Mouse (Mus musculus) heart, postnatal 10 days (tissue): Measurements from ENCODE around the gene Egfl6. TPM values are rescaled to one million over a fixed set of nuclear protein-coding genes. Genes with fewer than 3 reads are reported as not detected.

Source experiments
- DNase-seq, 2 experiments: peaks; one replicate each; pipeline ENCODE4 v3.0.0; 2021
- intact Hi-C: fragments of 180-260 bp; cut with DNase I; formaldehyde crosslinking; loops from one replicate; pipeline ENCODE4 v1.15.1; 2025
- total RNA-seq, 2 experiments: library from RNA; stranded (reverse); gene quantifications; 2 replicates each; pipeline ENCODE4 v1.2.3; 2021

Gene Egfl6
- total RNA-seq, result under 1 TPM; 0.79 to 0.82 TPM

- intact Hi-C loops, result no loop called here
- DNase-seq, result peak in 1 of 2 experiments; percentile 1
These were observed at the start of gene Egfl6 for GRCm38 (mm10) chrX:166584947-166585824. Gene Egfl6, minus strand, starts transcription at chrX:166585720.

GRCm38 (mm10) chrX:166626866-166627570, 41.5 kb upstream of the Egfl6 start:
- peak; percentile 6 for DNase-seq
- intact Hi-C loops, result no loop called here

GRCm38 (mm10) chrX:166626174-166626573, 40.7 kb upstream of the Egfl6 start:
- no peak for DNase-seq
- intact Hi-C loops, result no loop called here

GRCm38 (mm10) chrX:166623176-166623575, 37.7 kb upstream of the Egfl6 start:
- intact Hi-C loops, result no loop called here
- DNase-seq, result no peak

GRCm38 (mm10) chrX:166621560-166622301, 36.2 kb upstream of the Egfl6 start:
- no peak for DNase-seq
- intact Hi-C loops, result no loop called here

- DNase-seq, result no peak
- intact Hi-C loops, result no loop called here
These were observed 35.4 kb upstream of the Egfl6 start for GRCm38 (mm10) chrX:166620900-166621299.

- intact Hi-C loops, result no loop called here
- no peak for DNase-seq
These were observed 33.6 kb upstream of the Egfl6 start for GRCm38 (mm10) chrX:166619084-166619483.

GRCm38 (mm10) chrX:166615191-166615590, 29.7 kb upstream of the Egfl6 start:
- no peak for DNase-seq
- intact Hi-C loops, result no loop called here

GRCm38 (mm10) chrX:166576111-166576510, 9.4 kb downstream of the Egfl6 start:
- DNase-seq, result no peak
- intact Hi-C loops, result no loop called here

GRCm38 (mm10) chrX:166565983-166566382, 19.5 kb downstream of the Egfl6 start:
- DNase-seq, result no peak
- intact Hi-C loops, result no loop called here

- intact Hi-C loops, result no loop called here
- DNase-seq, result no peak
These were observed 20.1 kb downstream of the Egfl6 start for GRCm38 (mm10) chrX:166565401-166565800.

- intact Hi-C loops, result no loop called here
- no peak for DNase-seq
These were observed 20.6 kb downstream of the Egfl6 start for GRCm38 (mm10) chrX:166564900-166565299.

- intact Hi-C loops, result no loop called here
- no peak for DNase-seq
These were observed 26.2 kb downstream of the Egfl6 start for GRCm38 (mm10) chrX:166559333-166559732.

- DNase-seq, result no peak
- intact Hi-C loops, result no loop called here
These were observed 33.2 kb downstream of the Egfl6 start for GRCm38 (mm10) chrX:166552355-166552754.

- DNase-seq, result no peak
- intact Hi-C loops, result no loop called here
These were observed 39.0 kb downstream of the Egfl6 start for GRCm38 (mm10) chrX:166546495-166546894.

- no peak for DNase-seq
- intact Hi-C loops, result no loop called here
These were observed 50.4 kb downstream of the Egfl6 start for GRCm38 (mm10) chrX:166535138-166535537.

GRCm38 (mm10) chrX:166533432-166533831, 52.1 kb downstream of the Egfl6 start:
- intact Hi-C loops, result no loop called here
- no peak for DNase-seq

- DNase-seq, result no peak
- intact Hi-C loops, result no loop called here
These were observed 53.8 kb downstream of the Egfl6 start for GRCm38 (mm10) chrX:166531671-166532070.

- no peak for DNase-seq
- intact Hi-C loops, result no loop called here
These were observed 57.4 kb downstream of the Egfl6 start for GRCm38 (mm10) chrX:166528126-166528525.

- no peak for DNase-seq
- intact Hi-C loops, result no loop called here
These were observed 59.7 kb downstream of the Egfl6 start for GRCm38 (mm10) chrX:166525637-166526315.

- DNase-seq, result no peak
- intact Hi-C loops, result no loop called here
These were observed 64.7 kb downstream of the Egfl6 start for GRCm38 (mm10) chrX:166520782-166521181.
